Mouse (Mus musculus): ENCODE measurements around the gene Speer4d. TPM values are rescaled to one million over a fixed set of nuclear protein-coding genes. Genes with fewer than 3 reads are reported as not detected.
"Not testable (repeated sequence)": the region's sequence is repeated elsewhere in the genome, so short reads cannot be mapped to it uniquely, and the experiment has no call there.

Speer4d gene
- polyA plus RNA-seq, 1 experiment from 2014 or later, result not detected

GRCm38 (mm10) chr5:15601481-15601880 is 17.4 kb upstream of the Speer4d start:
- H3K9ac ChIP-seq (ENCODE audit: low read depth, low read length); H3K4me3 ChIP-seq (ENCODE audit: low read depth, low read length); DNase-seq (ENCODE audit: low spot score); H3K27ac ChIP-seq (replicated peaks; ENCODE audit: low read depth, low read length); H3K4me2 ChIP-seq (ENCODE audit: low read depth, low read length); H3K36me3 ChIP-seq (ENCODE audit: control insufficient read depth, insufficient read depth, low read length); H3K27me3 ChIP-seq (replicated peaks; ENCODE audit: control insufficient read depth, insufficient read depth, low read length); H3K4me1 ChIP-seq (ENCODE audit: control insufficient read depth, insufficient read depth, low read length): not testable (repeated sequence)
- WGBS, result 54% methylated on average over 5 of the region's 5 CpGs
- H3K9me3 ChIP-seq (ENCODE audit: control insufficient read depth, low read length), result peaks cover 19% of the 10 kb centered on the region
- ATAC-seq (ENCODE audit: low read depth), result 0 out of 2 replicates have a peak, but pooled peaks have one; percentile 57

GRCm38 (mm10) chr5:15601960-15602359 is 16.9 kb upstream of the Speer4d start:
- not testable (repeated sequence) for H3K4me1 ChIP-seq (ENCODE audit: control insufficient read depth, insufficient read depth, low read length); H3K4me2 ChIP-seq (ENCODE audit: low read depth, low read length); H3K27me3 ChIP-seq (replicated peaks; ENCODE audit: control insufficient read depth, insufficient read depth, low read length); H3K4me3 ChIP-seq (ENCODE audit: low read depth, low read length); H3K36me3 ChIP-seq (ENCODE audit: control insufficient read depth, insufficient read depth, low read length); H3K27ac ChIP-seq (replicated peaks; ENCODE audit: low read depth, low read length); H3K9ac ChIP-seq (ENCODE audit: low read depth, low read length); DNase-seq (ENCODE audit: low spot score)
- 69% methylated on average over 3 of the region's 3 CpGs for WGBS
- peaks cover 24% of the 10 kb centered on the region for H3K9me3 ChIP-seq (ENCODE audit: control insufficient read depth, low read length)
- ATAC-seq (ENCODE audit: low read depth), result peak; percentile 50; the same call in 1 of the 2 replicates

GRCm38 (mm10) chr5:15602424-15602947 is 16.4 kb upstream of the Speer4d start:
- H3K4me2 ChIP-seq (ENCODE audit: low read depth, low read length); H3K27me3 ChIP-seq (replicated peaks; ENCODE audit: control insufficient read depth, insufficient read depth, low read length); H3K4me3 ChIP-seq (ENCODE audit: low read depth, low read length); H3K9ac ChIP-seq (ENCODE audit: low read depth, low read length); H3K27ac ChIP-seq (replicated peaks; ENCODE audit: low read depth, low read length); H3K36me3 ChIP-seq (ENCODE audit: control insufficient read depth, insufficient read depth, low read length); H3K4me1 ChIP-seq (ENCODE audit: control insufficient read depth, insufficient read depth, low read length); ATAC-seq (ENCODE audit: low read depth); DNase-seq (ENCODE audit: low spot score): not testable (repeated sequence)
- peaks cover 24% of the 10 kb centered on the region for H3K9me3 ChIP-seq (ENCODE audit: control insufficient read depth, low read length)
- 56% methylated on average over 3 of the region's 3 CpGs for WGBS

DNA sequence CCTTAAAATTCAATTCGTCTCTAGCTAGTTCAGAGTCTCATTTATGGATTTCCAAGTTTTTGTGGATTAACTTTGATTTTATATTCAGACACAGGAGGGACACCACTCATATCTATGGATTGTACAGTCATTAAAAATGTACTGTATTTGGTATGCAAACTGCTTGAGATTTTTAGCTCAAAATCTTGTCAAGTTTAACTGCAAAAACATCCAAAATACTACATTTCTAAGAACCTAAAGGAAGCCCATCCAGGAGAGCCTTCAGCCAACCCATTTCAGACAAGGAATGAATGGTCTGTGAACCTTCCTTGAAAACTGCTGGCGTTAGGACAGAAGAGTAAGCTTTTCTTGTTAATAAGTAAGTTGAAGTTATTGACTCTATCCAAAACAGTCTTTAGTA is 15.9 kb upstream of the Speer4d start:
- not testable (repeated sequence) for H3K4me3 ChIP-seq (ENCODE audit: low read depth, low read length); DNase-seq (ENCODE audit: low spot score); H3K4me2 ChIP-seq (ENCODE audit: low read depth, low read length); H3K4me1 ChIP-seq (ENCODE audit: control insufficient read depth, insufficient read depth, low read length); H3K9ac ChIP-seq (ENCODE audit: low read depth, low read length); H3K36me3 ChIP-seq (ENCODE audit: control insufficient read depth, insufficient read depth, low read length); H3K27ac ChIP-seq (replicated peaks; ENCODE audit: low read depth, low read length); H3K27me3 ChIP-seq (replicated peaks; ENCODE audit: control insufficient read depth, insufficient read depth, low read length); ATAC-seq (ENCODE audit: low read depth)
- 65% methylated on average over 2 of the region's 2 CpGs for WGBS
- H3K9me3 ChIP-seq (ENCODE audit: control insufficient read depth, low read length), result peaks cover 24% of the 10 kb centered on the region

DNA sequence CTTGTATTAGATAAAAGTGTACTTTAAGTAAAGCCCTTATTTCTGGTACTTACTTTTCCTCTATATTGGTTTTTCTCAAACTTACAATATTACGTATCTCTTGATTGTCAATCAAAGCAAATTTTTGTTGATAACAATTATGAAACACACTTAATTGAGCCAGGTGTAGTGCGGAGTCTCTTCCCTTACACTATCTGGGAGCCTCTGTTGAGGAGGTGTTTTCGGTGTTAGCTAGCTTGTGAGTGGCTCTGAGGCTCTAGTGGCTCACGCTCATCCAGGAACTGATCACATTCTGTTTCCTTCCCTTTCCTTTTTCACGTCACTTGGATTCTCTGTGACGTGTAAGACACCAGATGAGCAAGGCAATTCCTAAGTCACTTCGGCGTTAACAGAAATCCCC is 15.3 kb upstream of the Speer4d start:
- WGBS, result 72% methylated on average over 8 of the region's 8 CpGs
- H3K4me2 ChIP-seq (ENCODE audit: low read depth, low read length); H3K27ac ChIP-seq (replicated peaks; ENCODE audit: low read depth, low read length); H3K4me3 ChIP-seq (ENCODE audit: low read depth, low read length); H3K9ac ChIP-seq (ENCODE audit: low read depth, low read length); ATAC-seq (ENCODE audit: low read depth); H3K36me3 ChIP-seq (ENCODE audit: control insufficient read depth, insufficient read depth, low read length); DNase-seq (ENCODE audit: low spot score); H3K4me1 ChIP-seq (ENCODE audit: control insufficient read depth, insufficient read depth, low read length); H3K27me3 ChIP-seq (replicated peaks; ENCODE audit: control insufficient read depth, insufficient read depth, low read length): not testable (repeated sequence)
- peaks cover 28% of the 10 kb centered on the region for H3K9me3 ChIP-seq (ENCODE audit: control insufficient read depth, low read length)

DNA sequence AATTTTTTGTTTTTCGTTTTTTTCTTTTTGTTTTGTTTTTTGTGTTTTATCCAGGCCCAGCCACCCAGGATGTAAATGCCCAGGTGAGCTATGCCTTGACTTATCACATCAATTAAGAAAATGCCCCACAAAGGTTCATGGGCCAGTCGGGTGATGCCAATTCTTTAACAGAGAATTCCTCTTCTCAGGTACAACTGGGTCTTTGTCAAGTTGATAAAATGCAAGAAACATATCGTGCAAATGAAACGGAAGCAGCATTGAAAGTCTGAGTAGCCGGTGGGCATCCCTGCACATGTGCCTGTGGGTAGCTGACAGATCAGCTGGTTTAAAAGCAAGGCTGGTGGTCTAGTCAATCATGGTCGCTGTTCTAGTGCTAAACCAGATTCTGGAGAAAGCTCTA is 12.2 kb upstream of the Speer4d start:
- not testable (repeated sequence) for ATAC-seq (ENCODE audit: low read depth); H3K27ac ChIP-seq (replicated peaks; ENCODE audit: low read depth, low read length); H3K4me3 ChIP-seq (ENCODE audit: low read depth, low read length); H3K36me3 ChIP-seq (ENCODE audit: control insufficient read depth, insufficient read depth, low read length); H3K4me2 ChIP-seq (ENCODE audit: low read depth, low read length); H3K27me3 ChIP-seq (replicated peaks; ENCODE audit: control insufficient read depth, insufficient read depth, low read length); DNase-seq (ENCODE audit: low spot score); H3K9ac ChIP-seq (ENCODE audit: low read depth, low read length); H3K4me1 ChIP-seq (ENCODE audit: control insufficient read depth, insufficient read depth, low read length)
- H3K9me3 ChIP-seq (ENCODE audit: control insufficient read depth, low read length), result peaks cover 24% of the 10 kb centered on the region
- WGBS, result 71% methylated on average over 5 of the region's 6 CpGs

- ATAC-seq (ENCODE audit: low read depth); H3K27ac ChIP-seq (replicated peaks; ENCODE audit: low read depth, low read length); H3K4me2 ChIP-seq (ENCODE audit: low read depth, low read length); H3K9ac ChIP-seq (ENCODE audit: low read depth, low read length); H3K36me3 ChIP-seq (ENCODE audit: control insufficient read depth, insufficient read depth, low read length); DNase-seq (ENCODE audit: low spot score); H3K4me3 ChIP-seq (ENCODE audit: low read depth, low read length); H3K27me3 ChIP-seq (replicated peaks; ENCODE audit: control insufficient read depth, insufficient read depth, low read length); H3K4me1 ChIP-seq (ENCODE audit: control insufficient read depth, insufficient read depth, low read length): not testable (repeated sequence)
- WGBS, result 4% methylated on average over 1 of the region's 1 CpGs
- peaks cover 13% of the 10 kb centered on the region for H3K9me3 ChIP-seq (ENCODE audit: control insufficient read depth, low read length)
Measured at GRCm38 (mm10) chr5:15610695-15611094, 8.2 kb upstream of the Speer4d start.

DNA sequence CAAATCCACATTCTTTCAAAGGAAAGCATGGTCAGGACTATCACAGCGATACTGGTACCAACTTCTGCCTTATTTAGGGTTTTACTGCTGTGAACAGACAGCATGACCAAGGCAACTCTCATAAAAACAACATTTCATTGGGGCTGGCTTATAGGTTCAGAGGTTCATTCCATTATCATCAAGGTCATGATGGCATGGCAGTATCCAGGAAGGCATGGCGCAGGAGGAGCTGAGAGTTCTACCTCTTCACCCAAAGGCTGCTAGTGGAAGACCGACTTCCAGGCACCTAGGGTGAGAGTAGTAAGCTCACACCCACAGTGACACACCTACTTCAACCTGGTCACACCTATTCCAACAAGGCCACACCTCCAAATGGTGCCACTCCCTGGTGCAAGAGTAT is 2.7 kb upstream of the Speer4d start:
- DNase-seq (ENCODE audit: low spot score); H3K4me1 ChIP-seq (ENCODE audit: control insufficient read depth, insufficient read depth, low read length); H3K4me3 ChIP-seq (ENCODE audit: low read depth, low read length); H3K27ac ChIP-seq (replicated peaks; ENCODE audit: low read depth, low read length); H3K9me3 ChIP-seq (ENCODE audit: control insufficient read depth, low read length); H3K27me3 ChIP-seq (replicated peaks; ENCODE audit: control insufficient read depth, insufficient read depth, low read length); H3K9ac ChIP-seq (ENCODE audit: low read depth, low read length); H3K36me3 ChIP-seq (ENCODE audit: control insufficient read depth, insufficient read depth, low read length); H3K4me2 ChIP-seq (ENCODE audit: low read depth, low read length); ATAC-seq (ENCODE audit: low read depth): not testable (repeated sequence)
- WGBS, result 64% methylated on average over 3 of the region's 3 CpGs

GRCm38 (mm10) chr5:15628136-15628535 is 9.3 kb downstream of the Speer4d start:
- not testable (repeated sequence) for H3K9ac ChIP-seq (ENCODE audit: low read depth, low read length)
- WGBS, result 29% methylated on average over 1 of the region's 1 CpGs

More at GRCm38 (mm10) chr5:15628136-15628535, 9.3 kb downstream of the Speer4d start:
- H3K4me1 ChIP-seq (ENCODE audit: control insufficient read depth, insufficient read depth, low read length); H3K27me3 ChIP-seq (replicated peaks; ENCODE audit: control insufficient read depth, insufficient read depth, low read length); H3K36me3 ChIP-seq (ENCODE audit: control insufficient read depth, insufficient read depth, low read length); ATAC-seq (ENCODE audit: low read depth); H3K27ac ChIP-seq (replicated peaks; ENCODE audit: low read depth, low read length); H3K4me2 ChIP-seq (ENCODE audit: low read depth, low read length); H3K4me3 ChIP-seq (ENCODE audit: low read depth, low read length); H3K9me3 ChIP-seq (ENCODE audit: control insufficient read depth, low read length); DNase-seq (ENCODE audit: low spot score): not testable (repeated sequence)
